Mouse (Mus musculus) retina, embryonic 14.5 days (tissue): ENCODE measurements around the gene H13.
"Not testable (repeated sequence)": the region's sequence is repeated elsewhere in the genome, so short reads cannot be mapped to it uniquely, and the experiment has no call there.

ENCODE experiments used
- DNase-seq: peaks from one replicate; pipeline ENCODE4 v3.0.0-alpha.2; 2015; ENCODE audit warnings: low spot score

The H13 gene

DNA sequence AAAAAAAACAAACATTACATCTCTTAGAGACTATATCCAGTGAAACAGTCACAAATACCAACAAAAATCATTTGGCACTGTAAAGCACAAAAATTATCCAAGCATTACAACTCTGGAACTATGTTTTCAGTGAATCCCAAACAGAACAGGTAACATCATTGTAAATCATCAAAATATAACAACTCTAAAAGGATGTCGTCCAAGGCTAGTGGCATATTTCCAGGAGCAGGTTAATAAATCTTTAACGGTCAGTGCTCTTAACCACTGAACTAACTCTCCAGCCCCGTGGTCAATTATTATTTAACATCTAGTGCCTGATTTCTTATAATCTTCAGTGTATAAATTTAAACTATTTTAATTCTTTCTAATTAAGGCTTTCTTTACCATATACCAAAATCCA lies 3.1 kb upstream of the H13 start:
- not testable (repeated sequence) for DNase-seq

DNA sequence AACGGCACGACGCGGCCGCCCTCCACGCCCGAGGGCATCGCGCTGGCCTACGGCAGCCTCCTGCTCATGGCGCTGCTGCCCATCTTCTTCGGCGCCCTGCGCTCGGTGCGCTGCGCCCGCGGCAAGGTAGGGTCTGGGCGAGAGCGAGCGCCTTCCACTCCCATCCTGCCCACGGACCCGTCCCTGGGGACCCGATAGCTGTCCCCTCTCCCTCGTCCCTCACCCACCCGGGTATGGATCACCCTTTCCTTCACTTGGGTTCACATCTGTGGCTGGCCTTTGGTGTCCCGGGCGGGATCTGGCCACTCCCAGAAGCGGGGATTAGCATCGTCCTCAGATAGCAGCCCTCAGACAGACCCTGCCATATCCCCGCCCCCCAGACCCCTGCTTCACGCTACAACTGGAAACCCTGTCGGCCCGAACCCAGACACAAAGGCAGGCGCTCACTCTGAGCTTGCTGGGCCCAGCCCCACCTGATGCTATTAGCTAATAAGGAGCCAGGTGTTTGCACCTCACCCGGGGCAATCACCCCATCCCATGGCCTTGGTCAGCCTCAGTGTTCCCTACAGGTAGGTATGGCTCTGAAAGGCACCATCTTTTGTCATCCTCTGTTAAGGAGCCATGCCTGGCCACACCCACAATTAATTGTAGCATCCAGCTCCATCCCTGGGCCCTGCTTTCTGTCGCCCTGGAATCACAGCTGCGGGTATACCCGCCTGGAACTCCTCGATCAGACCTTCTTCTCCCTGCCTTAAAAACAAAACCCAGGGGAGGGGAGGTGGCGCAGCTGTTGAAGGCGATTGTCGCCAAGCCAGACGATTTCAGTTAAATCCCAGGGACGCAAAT lies 601 bp downstream of the H13 start:
- DNase-seq: peak; percentile 71

DNA sequence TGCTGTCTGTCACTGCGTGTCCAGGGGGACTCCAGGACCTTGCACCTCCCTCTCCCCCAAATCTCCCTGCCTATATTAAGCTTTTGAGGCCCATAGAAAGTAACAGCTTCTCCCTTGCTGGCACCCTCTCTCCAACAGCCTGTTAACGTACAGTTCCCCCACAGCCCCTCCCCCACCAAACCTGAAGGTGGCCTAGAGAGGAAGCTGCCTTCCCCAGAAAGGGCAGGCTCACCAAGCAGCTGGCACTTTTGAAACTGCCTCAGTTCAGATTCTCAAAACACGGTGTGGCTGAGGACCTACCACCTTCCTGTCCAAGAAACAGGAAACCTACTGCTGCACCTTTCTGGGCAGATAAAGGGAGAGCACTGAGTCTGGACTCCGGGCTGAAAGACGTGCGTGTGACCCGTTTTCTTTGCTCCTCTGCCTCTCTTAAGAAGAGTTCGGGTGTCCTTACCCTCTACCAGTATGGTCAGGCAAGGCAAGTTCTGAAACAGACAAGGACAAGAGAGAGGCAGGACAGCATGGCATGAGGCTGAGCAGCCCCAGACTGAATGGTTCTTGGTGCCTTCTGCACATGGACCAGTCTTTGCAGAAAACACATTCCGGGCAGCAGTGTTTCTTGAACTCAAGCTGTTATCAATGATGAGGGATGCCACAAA lies 1.9 kb downstream of the H13 start:
- no peak for DNase-seq

DNA sequence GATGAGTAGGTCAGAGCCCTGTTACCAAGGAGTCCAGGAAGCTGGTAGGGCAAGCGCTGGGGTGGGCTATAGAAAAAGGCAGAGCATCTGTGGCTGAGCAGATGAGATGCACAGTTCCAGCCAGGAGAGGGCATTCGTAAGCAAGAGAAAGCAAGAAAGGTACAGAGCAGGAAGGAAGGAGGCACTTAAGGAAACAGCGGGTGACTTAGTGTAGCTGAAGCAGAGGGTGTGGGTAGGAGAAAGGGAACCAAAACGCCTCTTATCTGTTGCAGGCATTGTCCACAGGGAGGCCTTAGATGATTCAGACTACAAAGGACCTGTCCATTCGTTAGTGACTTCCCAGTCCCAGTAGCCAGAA lies 2.4 kb downstream of the H13 start:
- DNase-seq: peak; percentile 61

DNA sequence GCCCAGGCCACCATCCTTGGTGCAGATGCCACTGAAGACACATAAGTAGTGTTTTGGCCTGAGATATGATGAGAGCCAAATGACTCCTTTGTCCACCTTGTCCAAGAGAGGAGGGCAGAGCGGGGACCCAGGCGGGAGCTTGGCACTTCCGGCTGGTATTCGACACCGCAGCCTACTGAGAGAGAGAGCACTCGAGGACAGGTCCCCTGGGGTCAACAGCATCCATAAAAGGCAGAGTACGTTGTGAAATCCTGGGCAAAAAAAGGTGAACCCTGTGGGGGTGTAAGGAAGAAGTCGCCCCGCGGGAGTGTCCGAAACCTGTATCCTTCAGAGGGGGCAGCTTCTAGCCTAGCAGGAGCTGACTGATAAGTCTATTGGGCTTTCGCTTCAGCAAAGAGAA lies 2.9 kb downstream of the H13 start:
- no peak for DNase-seq

DNA sequence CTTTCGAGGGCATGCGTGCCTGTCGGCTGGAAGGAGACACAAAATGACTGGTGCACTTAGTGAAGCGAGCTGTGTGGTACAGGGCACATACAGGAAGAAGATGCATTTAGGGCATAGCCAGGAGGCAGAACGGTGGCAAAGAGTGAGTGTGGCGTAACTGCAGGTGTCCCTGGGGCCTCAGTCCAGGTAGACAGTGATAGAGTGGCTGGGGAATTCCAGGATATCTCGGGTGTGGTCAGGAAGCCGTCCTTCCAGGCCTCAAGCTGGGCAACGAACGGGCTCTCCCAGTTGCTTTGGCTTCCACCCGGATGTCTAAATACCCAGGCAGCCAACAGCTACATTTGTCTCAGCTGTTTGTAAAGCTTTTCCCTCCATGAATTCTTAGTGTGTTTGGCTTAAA lies 4.9 kb downstream of the H13 start:
- DNase-seq: no peak

DNA sequence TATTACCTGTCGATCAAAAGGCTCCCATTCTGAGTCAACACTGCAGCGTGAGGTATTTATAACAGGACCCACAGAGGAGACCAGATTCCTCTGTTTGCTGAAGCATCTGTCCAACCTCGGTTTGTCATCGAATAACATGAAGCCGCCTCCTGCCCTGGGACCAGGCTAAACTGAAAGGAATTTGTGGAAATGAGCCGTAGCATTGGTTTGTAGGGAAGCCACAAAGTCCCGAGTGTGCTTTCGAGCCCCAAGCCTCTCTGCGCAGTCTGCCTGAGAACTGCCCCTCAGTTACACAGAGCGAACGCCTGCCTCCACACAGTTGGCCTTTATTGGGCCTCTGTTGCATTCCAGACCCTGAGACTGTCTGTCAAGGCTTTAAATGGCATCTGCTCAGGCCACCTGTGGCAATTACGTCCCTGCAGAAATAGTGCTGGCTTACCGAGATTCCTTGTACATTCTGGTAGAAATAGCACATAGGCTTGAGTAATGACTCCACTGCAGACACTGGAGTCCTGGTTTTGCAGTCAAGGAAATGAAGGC lies 6.1 kb downstream of the H13 start:
- no peak for DNase-seq

DNA sequence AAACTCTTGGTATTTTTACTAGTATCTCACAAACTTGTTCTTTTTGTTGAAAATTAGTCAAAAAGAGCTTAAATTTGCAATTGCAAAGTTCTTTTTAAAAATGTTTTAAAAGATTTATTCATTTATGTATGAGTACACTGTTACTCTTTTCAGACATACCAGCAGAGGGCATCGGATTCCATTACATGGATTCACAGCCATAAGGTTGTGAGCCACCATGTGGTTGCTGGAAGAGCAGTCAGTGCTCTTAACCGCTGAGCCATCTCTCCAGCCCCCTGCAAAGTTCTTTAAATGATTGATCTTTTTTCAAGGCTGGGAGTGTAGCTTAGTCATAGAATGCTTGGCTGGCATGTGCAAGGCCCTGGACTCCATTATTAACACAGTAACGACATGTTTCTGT lies 9.0 kb downstream of the H13 start:
- DNase-seq: peak; percentile 75

DNA sequence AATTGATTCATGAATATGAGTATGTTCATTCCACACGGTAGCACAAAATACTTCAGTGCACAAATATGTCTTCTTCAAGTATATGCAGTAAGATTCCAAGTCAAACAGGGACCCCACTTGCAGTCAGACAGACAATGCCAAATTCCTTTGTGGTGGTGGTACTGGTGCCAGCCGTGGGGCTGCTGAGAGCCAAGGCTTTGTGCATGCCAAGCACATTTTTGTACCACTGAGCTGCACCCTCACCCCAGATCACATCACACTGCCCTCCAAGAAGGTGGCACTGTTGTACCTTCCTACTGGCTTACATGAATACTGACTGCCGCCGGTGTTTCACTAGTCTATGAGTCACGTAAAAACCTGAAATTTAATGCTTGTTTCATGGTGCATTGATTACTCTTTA lies 9.7 kb downstream of the H13 start:
- DNase-seq: no peak

DNA sequence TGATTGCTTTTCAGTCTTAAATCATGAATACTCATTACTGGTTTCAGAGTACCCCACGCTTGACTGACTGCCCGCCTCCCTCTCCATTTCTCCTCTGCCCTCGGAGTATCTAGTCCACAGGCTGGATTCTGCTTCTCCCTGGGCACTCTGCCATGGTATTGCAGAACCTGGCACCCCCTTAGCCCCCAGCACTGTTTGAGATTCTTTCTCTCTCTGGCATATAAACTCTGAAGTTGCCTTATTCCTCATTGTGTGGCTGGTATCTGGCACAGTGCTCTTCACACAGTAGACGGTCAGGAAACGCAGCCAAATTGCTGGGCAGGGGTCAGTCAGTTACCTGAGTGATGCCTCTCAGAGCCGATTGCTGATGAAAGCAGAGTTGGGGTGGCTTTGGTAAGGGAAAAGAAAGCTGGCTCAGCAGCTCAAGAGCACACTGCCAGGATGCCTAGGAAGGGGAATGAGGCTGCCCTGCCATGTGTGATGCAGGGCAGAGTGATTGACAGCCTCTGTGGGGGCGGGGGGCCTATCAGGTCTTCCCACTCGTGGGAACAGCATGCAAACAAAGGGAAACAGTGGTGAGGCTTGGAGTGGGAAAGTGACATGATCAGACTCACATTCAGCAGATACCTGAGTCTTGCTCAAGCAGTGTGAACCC lies 10.6 kb downstream of the H13 start:
- no peak for DNase-seq

DNA sequence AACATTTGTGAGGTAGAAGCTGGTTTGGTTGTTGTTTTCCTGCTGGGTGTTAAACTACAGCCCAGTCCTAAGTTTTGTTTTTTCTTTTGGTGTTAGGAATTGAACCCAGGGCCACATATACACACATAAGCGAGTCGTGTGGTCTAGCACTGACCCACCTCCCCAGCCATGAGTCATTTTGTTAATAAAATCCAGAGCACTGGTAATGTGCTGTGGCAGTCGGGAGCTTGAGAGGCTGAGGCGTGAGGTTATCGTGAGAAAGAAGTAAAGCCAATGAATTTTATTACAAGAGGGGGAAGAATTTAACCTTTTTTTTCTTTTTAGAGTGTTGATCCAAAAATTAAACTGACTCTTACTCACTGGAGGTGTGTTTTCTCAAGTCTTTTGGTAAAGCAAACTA lies 13.8 kb downstream of the H13 start:
- no peak for DNase-seq

DNA sequence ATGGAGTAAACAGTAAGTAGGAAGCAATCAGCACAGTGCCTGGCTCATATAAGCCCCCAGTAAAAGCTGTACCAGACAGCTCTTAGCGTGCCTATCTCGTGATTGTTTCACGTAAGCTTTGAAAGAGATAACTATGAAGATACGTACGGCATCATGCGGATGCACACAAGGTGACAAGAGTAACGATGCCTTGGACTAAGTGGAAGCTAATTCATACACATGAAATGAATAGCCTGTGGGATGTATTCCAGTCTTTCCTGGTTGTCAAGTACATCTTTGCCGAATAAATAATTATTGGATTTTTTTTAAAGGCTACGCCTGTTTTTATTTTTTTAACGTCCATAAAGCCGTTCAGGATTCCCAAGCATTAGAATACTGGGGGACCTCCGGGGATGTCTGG lies 17.1 kb downstream of the H13 start:
- DNase-seq: no peak

DNA sequence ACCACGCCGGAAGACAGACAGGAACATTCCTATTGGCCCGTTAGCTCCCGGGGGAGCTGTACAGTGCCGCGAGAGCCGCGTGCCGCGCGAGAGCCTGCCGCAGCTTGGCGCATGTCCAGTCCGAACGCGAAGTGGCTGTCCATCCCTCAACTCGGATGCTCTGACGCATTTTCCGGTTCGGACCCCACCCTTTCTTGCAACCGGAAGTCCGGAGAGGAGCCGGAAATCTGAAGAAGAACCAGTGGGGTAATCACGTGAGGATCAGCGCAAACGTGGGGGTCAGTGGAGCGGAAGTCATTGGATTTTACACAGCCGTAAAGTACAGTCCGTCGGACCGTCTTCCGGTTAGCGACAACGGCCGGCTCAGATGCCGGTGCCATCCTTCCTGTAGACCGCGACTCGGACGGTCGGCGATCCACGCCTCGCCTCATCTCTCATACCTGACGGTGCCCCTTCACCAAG lies 17.6 kb downstream of the H13 start, which contains the start of gene Mcts2:
Gene Mcts2 (plus strand): TSS at position 230 of the 462 bp plus-strand sequence.
- DNase-seq: peak; percentile 93

DNA sequence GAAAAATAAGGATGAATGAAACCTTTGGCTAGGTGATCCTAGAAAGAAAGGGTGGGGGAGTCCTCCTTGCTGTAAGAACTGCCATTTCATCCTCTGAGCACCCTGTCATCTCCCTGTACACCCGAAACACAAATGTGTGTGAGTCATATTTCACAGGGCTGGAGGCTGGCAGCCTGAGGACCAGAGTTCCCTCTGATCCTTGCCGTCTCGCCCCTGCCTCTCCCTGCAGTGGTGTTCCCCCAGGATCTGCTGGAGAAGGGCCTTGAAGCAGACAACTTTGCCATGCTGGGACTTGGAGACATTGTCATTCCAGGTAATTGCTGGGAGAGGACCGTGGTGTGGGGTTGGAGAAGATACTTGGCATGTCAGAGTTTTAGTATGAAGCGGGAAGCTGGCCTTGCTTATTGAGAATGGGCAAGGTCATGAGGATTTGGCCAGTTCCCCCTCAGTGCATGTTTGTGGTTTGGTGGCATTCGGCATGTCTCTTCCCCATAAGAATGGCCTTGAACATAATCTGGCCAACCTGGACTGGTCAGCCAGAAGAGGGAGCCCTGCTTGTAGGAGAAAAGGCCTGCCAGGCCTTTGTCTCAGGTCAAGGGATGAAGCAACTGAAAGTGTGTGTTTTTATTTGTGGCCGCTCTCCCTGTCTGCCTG lies 22.4 kb downstream of the H13 start:
- DNase-seq: peak; percentile 62

DNA sequence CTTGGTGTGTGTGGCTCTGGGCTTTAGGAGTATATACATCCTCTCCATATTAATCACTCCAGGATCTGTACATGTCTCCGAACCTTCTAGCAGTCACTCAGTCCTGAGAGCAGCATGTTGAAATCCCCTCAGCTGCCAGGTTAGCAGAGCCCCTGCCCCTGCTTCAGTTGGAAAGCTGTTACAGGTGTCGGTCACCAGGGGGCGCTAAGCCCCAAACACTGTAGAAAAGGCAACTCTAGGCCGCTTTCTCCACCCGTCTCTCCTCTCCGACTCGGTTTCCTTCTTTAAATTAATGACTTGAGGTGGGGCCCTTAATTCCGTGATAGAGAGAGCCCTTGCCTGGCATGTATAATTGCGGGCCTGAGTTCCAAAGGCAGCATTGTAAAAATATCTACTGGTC lies 24.0 kb downstream of the H13 start:
- DNase-seq: peak; percentile 91

DNA sequence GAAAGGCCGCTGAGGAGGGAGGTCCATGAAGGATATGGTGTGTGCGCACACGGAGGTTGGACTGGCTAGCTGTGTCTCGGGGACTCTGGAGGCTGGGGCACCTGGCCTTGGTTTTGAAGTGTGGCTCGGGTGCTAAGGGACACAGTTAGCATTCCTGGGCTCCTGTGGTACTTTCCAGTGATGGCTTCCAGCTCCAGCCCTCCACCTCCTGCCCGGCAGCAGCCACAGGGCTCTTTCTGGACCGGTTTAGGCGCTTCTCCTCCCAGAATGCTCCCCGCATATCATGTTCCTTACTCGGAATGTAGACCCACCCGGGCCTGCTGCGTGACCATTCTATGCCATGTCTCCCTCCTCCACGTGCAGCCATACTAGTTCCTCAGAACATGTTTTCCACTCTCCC lies 24.5 kb downstream of the H13 start:
- DNase-seq: no peak

DNA sequence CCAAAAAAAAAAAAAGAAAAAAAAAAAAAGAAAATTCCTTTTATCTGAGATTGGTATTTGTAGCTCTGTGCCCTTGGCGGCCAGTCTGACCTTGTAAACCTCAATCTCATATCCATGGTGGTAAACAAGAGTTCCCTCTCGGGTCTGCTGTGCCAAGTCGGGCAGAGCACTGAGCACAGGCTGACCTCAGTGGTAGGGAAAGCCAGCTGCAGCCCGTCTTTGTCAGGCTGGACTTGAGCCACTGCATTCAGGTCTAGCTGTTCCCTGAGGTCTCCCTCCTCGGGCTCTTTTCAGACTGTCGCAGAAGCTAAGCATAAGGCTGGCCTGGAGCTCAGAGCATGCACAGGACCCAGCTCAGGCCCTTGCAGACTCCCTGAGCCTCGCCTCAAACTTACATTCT lies 25.4 kb downstream of the H13 start:
- DNase-seq: no peak

DNA sequence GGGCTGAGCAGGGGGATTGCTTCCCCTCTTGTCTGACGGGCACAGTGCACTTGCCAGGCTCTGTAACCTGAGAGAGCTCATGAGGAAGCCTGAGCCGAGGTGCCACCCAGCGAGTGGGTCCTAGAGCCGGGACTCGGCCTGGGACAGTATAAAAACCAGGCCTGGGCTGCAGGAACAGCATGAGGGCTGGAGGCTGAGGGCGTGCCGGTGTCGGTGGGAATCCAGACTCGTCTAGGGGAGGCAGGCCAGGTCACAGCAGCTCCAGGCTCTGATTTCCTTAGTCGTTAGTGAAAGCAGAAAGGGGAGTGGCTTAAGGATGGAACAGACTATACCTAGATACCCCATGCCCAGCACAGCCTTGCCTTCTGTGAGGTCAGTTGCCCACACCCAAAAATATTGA lies 26.8 kb downstream of the H13 start:
- no peak for DNase-seq

DNA sequence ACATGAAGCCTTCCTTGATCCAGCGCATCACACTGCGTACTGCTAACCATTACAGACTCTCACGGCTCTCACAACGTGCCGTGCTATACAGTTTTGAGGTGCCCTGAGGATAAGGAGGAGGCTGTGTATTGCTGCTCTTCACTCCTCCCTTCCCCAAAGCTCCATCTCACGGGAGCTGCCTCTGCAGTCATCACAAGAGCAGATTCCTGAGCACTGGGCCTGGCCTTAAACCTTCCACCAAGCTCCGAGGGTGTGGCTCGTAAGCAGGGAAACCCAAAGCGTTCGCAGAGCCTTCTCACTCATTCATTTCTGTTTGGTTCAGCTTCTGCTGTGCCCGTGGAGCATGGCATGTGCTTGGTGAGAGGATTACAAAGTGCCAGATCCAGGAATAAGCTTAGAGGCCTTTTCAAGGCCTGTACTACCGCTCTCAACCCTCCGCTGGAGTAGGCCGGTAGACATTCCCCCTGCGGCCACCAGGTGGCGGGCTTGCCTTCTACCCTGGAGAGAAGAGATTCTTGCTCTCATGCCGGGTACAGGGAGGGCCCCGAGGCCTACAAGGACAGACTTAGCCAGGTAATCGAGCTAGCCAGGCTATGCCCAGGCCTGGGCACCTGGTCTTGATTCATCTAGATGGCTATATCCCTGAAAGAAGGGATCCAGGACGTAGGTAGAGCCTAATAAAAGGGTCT lies 27.4 kb downstream of the H13 start:
- peak; percentile 93 for DNase-seq

DNA sequence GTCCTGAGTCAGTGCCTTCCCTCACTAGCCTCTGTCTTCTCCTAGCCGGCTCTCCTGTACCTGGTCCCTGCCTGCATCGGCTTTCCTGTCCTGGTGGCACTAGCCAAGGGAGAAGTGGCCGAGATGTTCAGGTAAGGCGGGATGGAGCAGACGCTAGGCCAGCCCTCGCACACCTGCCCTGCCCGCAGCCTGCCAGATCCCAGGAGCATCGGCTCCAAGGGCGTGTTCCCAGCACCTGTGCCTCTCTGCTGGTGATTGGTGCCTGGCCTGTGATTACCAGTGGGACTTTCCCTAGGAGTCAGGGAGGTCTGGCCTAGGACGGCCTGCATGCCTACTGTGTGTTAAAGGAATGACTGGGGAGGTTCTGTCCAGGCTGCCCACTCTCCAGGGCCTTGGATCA lies 30.9 kb downstream of the H13 start:
- DNase-seq: no peak

DNA sequence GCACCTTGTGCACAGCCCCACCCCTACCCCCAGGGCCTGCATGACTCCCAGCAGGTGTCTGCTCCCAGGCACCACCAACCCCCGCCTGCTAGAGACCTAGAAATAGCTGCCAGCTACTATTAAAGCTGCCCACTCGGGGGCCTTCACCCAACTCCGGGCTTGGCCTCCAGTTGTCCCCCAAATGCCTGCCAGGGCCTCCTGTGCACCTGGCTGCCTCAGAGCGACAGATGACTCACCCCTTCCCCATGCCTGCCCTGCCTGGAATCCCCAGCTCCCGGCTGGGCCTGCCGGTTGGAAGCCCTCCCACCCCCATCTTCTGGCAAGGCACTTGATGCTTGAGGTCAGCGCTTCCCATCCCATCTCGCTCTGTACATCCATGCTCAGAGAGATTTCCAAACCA lies 31.5 kb downstream of the H13 start:
- DNase-seq: no peak
